In the genomic region with DNA sequence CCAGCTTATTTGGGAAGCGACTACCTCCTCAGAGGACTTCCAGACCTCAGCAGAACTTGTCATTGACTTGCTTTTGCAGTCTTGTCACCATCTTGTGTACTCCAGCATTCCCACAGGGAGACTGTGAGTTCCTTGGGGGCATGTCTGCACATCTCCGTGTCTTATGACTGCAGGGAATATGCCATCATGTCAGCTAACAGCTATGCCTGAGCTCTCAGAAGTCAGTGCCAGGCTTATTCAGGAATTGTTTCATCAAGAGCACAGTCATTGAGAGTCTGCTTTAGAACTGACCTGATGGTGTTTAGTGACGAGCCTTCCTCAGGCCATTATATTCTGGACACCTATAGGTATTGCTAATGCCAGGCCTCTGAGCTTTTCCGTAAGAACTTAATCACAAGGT, we compare ENCODE assay signal across 10 mouse cellular contexts.
"Had no signal": no experiment of that assay in that cellular context is flagged by ENCODE, and none has a peak within 500 bp of the region (broad histone marks: within the 10 kb centered on the region; RNA-seq: fewer than 3 reads in every experiment).

No protein-coding gene starts in this region.

- H3K36me3 ChIP-seq: liver, embryonic 15.5 days had no signal

- H3K4me2 ChIP-seq: liver, embryonic 11.5 days; liver, embryonic 15.5 days; midbrain, embryonic 13.5 days; stomach, embryonic 15.5 days had no signal

- DNase-seq: kidney, adult 8-10 months; kidney, postnatal 25 days; right cerebral cortex, postnatal 14 days; thymus, postnatal 36 days had no signal

- H3K9me3 ChIP-seq: limb, embryonic 10.5 days; liver, embryonic 15.5 days; midbrain, embryonic 13.5 days; stomach, embryonic 15.5 days had no signal

- H3K4me3 ChIP-seq: left cerebral cortex, adult 2 months; limb, embryonic 10.5 days; liver, embryonic 15.5 days; midbrain, embryonic 13.5 days; stomach, embryonic 15.5 days had no signal

- H3K27ac ChIP-seq: left cerebral cortex, adult 2 months; limb, embryonic 10.5 days; liver, embryonic 15.5 days; midbrain, embryonic 13.5 days; stomach, embryonic 15.5 days had no signal

- H3K27me3 ChIP-seq: liver, embryonic 15.5 days; midbrain, embryonic 13.5 days; stomach, embryonic 15.5 days had no signal

- H3K9ac ChIP-seq: liver, embryonic 15.5 days; midbrain, embryonic 13.5 days; stomach, embryonic 15.5 days had no signal

- ATAC-seq: midbrain, embryonic 13.5 days had no signal
